Mouse (Mus musculus) ES-Bruce4 (cell line): ENCODE results near the gene Usp49.

Experiments used
- CTCF ChIP-seq: IDR thresholded peaks from one replicate; pipeline ENCODE4 v1.8.1; 2011; ENCODE audit warnings: low read depth, low read length
- EP300 ChIP-seq: IDR thresholded peaks from 2 replicates; pipeline ENCODE4 v1.6.1; 2011; ENCODE audit warnings: low read depth, low read length; ENCODE audit not compliant: insufficient read depth
- POLR2A ChIP-seq: IDR thresholded peaks from one replicate; pipeline ENCODE4 v1.8.1; 2011; ENCODE audit warnings: low read length; ENCODE audit not compliant: insufficient read depth

- TF ChIP-seq CTCF: no peak
- TF ChIP-seq POLR2A: no peak
- no peak for TF ChIP-seq EP300
Observed at GRCm38 (mm10) chr17:47669166-47669565, 38.7 kb downstream of the Usp49 start.
